Mouse (Mus musculus) heart, adult 2 months (tissue): ENCODE results near the gene Myo9a.
"Not testable (repeated sequence)": the region's sequence is repeated elsewhere in the genome, so short reads cannot be mapped to it uniquely, and the experiment has no call there.

Experiments
- CTCF ChIP-seq: fragments of 200-600 bp; IDR thresholded peaks from 2 replicates; pipeline ENCODE4 v1.8.1; 2022; ENCODE audit warnings: antibody characterized with exemption, mild to moderate bottlenecking, moderate library complexity
- EP300 ChIP-seq: fragments of 200-500 bp; IDR thresholded peaks from 2 replicates; pipeline ENCODE4 v1.6.1; 2011; ENCODE audit warnings: low read depth, low read length, control low read depth; ENCODE audit not compliant: insufficient read depth
- POLR2A ChIP-seq: fragments of 200-500 bp; IDR thresholded peaks from 2 replicates; pipeline ENCODE4 v1.6.1; 2011; ENCODE audit warnings: mild to moderate bottlenecking, low read depth, low read length, control low read depth; ENCODE audit not compliant: insufficient read depth

GRCm38 (mm10) chr9:59766966-59767461 is 16.3 kb downstream of the Myo9a start:
- not testable (repeated sequence) for TF ChIP-seq CTCF, EP300, POLR2A
